In genomic region chr13:8886185-8886560, GRCm38 (mm10) we compare ENCODE assay signal across 8 mouse cellular contexts. TPM values are rescaled to one million over a fixed set of nuclear protein-coding genes. Genes with fewer than 3 reads are reported as not detected.
A peak's percentile ranks its signal among the peaks of the same experiment; 100 is the strongest.
DNase-seq lines count a peak whose midpoint lies in the region; ATAC-seq and TF ChIP-seq lines count a peak whose summit lies in the region.

No protein-coding gene starts in this region.

- H3K4me3 ChIP-seq in heart, embryonic 15.5 days, result peak overlapping the region; percentile 74
- H3K4me3 ChIP-seq in G1E (ENCODE audit: low read depth, low read length) (peak overlapping the region; percentile 82), macrophage (ENCODE audit: inconsistent target) (peak overlapping the region; percentile 96)
- H3K4me3 ChIP-seq in forebrain, postnatal 0 days (ENCODE audit: low read depth, low read length), result peak overlapping the region; percentile 82

- H3K4me2 ChIP-seq in heart, embryonic 15.5 days, result peak overlapping the region; percentile 78
- H3K4me2 ChIP-seq in forebrain, postnatal 0 days (ENCODE audit: low read depth), result peak overlapping the region; percentile 63

- no peak for DNase-seq in heart, adult 18-20 months
- no peak for DNase-seq in G1E (ENCODE audit: low spot score)
- DNase-seq in forebrain, postnatal 0 days, result no peak
- no peak for DNase-seq in ovary, postnatal 14 days (ENCODE audit: low spot score)
- no peak for DNase-seq in retina, embryonic 14.5 days (ENCODE audit: low spot score)

- H3K27ac ChIP-seq in heart, embryonic 15.5 days, result peak overlapping the region; percentile 90
- H3K27ac ChIP-seq in forebrain, postnatal 0 days (ENCODE audit: low read depth, low read length), result peak overlapping the region; percentile 77
- H3K27ac ChIP-seq in macrophage, result peak overlapping the region; percentile 95

- TF ChIP-seq CTCF in G1E (IDR thresholded peaks at IDR 0.05; ENCODE audit: low read depth, low read length), result no peak
- TF ChIP-seq CTCF in forebrain, postnatal 0 days (IDR thresholded peaks at IDR 0.05; ENCODE audit: low read depth), result no peak

- 3% methylated on average over 9 of the region's 9 CpGs for WGBS in heart, embryonic 15.5 days
- 2% methylated on average over 9 of the region's 9 CpGs for WGBS in forebrain, postnatal 0 days
- WGBS in macrophage (ENCODE audit: missing documents), result 5% methylated on average over 9 of the region's 9 CpGs

- ATAC-seq in heart, embryonic 15.5 days (replicated peaks; ENCODE audit: insufficient number of reproducible peaks, insufficient read depth, low FRiP score, low read depth), result no peak
- ATAC-seq in G1E (ENCODE audit: extremely low read depth, insufficient number of reproducible peaks, low FRiP score, poor library complexity, severe bottlenecking), result no peak
- ATAC-seq in forebrain, postnatal 0 days, result no peak
- ATAC-seq in inflammation-experienced regulatory T-cells, adult 6 months, result no peak

- H3K9me3 ChIP-seq in heart, embryonic 15.5 days (replicated peaks), result no peaks in the 10 kb centered on the region
- no peaks in the 10 kb centered on the region for H3K9me3 ChIP-seq in G1E (replicated peaks)
- no peaks in the 10 kb centered on the region for H3K9me3 ChIP-seq in forebrain, postnatal 0 days (ENCODE audit: low read length)

- no peaks in the 10 kb centered on the region for H3K27me3 ChIP-seq in heart, embryonic 15.5 days
- H3K27me3 ChIP-seq in G1E (ENCODE audit: insufficient read depth, low read length), result no peaks in the 10 kb centered on the region
- H3K27me3 ChIP-seq in forebrain, postnatal 0 days (ENCODE audit: insufficient read depth, low read length), result no peaks in the 10 kb centered on the region

- peaks cover 26% of the 10 kb centered on the region for H3K79me2 ChIP-seq in macrophage (ENCODE audit: inconsistent target)

- H3K4me1 ChIP-seq in heart, embryonic 15.5 days (replicated peaks), result peaks cover 4% of the 10 kb centered on the region
- peaks cover 24% of the 10 kb centered on the region for H3K4me1 ChIP-seq in G1E (ENCODE audit: insufficient read depth, low read depth, low read length)
- H3K4me1 ChIP-seq in forebrain, postnatal 0 days (ENCODE audit: insufficient read depth), result 0 out of 2 replicates have a peak, but pooled peaks cover 5% of the 10 kb centered on the region

- H3K36me3 ChIP-seq in heart, embryonic 15.5 days, result peaks cover 17% of the 10 kb centered on the region; the same call in 1 of the 2 replicates
- H3K36me3 ChIP-seq in G1E (replicated peaks), result peaks cover 24% of the 10 kb centered on the region
- H3K36me3 ChIP-seq in forebrain, postnatal 0 days (ENCODE audit: insufficient read depth), result peaks cover 17% of the 10 kb centered on the region
- H3K36me3 ChIP-seq in macrophage (ENCODE audit: inconsistent target), result no peaks in the 10 kb centered on the region

- peak overlapping the region; percentile 67 for H3K9ac ChIP-seq in heart, embryonic 15.5 days
- peak overlapping the region; percentile 38 for H3K9ac ChIP-seq in forebrain, postnatal 0 days

RNA-seq across cellular contexts. Expression of gene Idi1, which starts 0.9 kb away (rescaled TPM):
- polyA plus RNA-seq in heart, embryonic 15.5 days (2015; fragmentation: Nextera tagmentation; extraction: Ambion mirVana), result 38.2 and 49.3 TPM in 2 replicates
- total RNA-seq in heart, adult 18-20 months (2021), result 1 to 10 TPM; 4.8 to 5.8 TPM
- 575 and 668 TPM in 2 replicates for total RNA-seq in G1E (2014; fragmentation: Nextera tagmentation)
- total RNA-seq in G1E (2017), result 871 and 936 TPM in 2 replicates
- 24.5 and 27.6 TPM in 2 replicates for polyA plus RNA-seq in G1E (2012)
- 61.0 and 86.9 TPM in 2 replicates for total RNA-seq in forebrain, postnatal 0 days (2014; rRNA removed)
- 56.3 and 74.9 TPM in 2 replicates for polyA plus RNA-seq in forebrain, postnatal 0 days (2015; fragmentation: Nextera tagmentation; extraction: Ambion mirVana)
- total RNA-seq in macrophage (2018; cell fraction: chromatin; rRNA removed), result 10 to 100 TPM in 25 of 26 experiments, 1 to 10 TPM in 1; 5.3 to 36.8 (median 18.8) TPM
- total RNA-seq in macrophage (2018; cell fraction: cytosol; rRNA removed), result 10 to 100 TPM; 24.8 to 57.6 (median 35.9) TPM
- 100 to 1,000 TPM in 1 of 26 experiments, 10 to 100 TPM in 25; 17.0 to 108 (median 34.5) TPM for total RNA-seq in macrophage (2018; cell fraction: nucleus; rRNA removed)
- 16.6 to 78.3 TPM (median 44.0 TPM) in 3 replicates for polyA plus RNA-seq in macrophage (2018)
- polyA plus RNA-seq in inflammation-experienced regulatory T-cells, adult 6 months (2017; shearing (Covaris generic)), result 10 to 100 TPM; 23.3 to 55.0 (median 32.2) TPM

RNA-seq across cellular contexts. Expression of gene Wdr37, which starts 14.5 kb away (rescaled TPM):
- polyA plus RNA-seq in heart, embryonic 15.5 days (2015; fragmentation: Nextera tagmentation; extraction: Ambion mirVana), result 15.5 and 19.8 TPM in 2 replicates
- total RNA-seq in heart, adult 18-20 months (2021), result 10 to 100 TPM; 31.8 to 33.6 TPM
- total RNA-seq in G1E (2014; fragmentation: Nextera tagmentation), result 48.5 and 48.6 TPM in 2 replicates
- 45.1 and 55.5 TPM in 2 replicates for total RNA-seq in G1E (2017)
- 3.9 and 12.2 TPM in 2 replicates for polyA plus RNA-seq in G1E (2012)
- total RNA-seq in forebrain, postnatal 0 days (2014; rRNA removed), result 57.8 and 75.9 TPM in 2 replicates
- 25.7 and 32.5 TPM in 2 replicates for polyA plus RNA-seq in forebrain, postnatal 0 days (2015; fragmentation: Nextera tagmentation; extraction: Ambion mirVana)
- 100 to 1,000 TPM in 20 of 26 experiments, 10 to 100 TPM in 6; 79.2 to 231 (median 134) TPM for total RNA-seq in macrophage (2018; cell fraction: chromatin; rRNA removed)
- 10 to 100 TPM; 19.4 to 36.3 (median 23.0) TPM for total RNA-seq in macrophage (2018; cell fraction: cytosol; rRNA removed)
- total RNA-seq in macrophage (2018; cell fraction: nucleus; rRNA removed), result 100 to 1,000 TPM in 3 of 26 experiments, 10 to 100 TPM in 23; 47.4 to 203 (median 75.8) TPM
- polyA plus RNA-seq in macrophage (2018), result 9.9 to 17.1 TPM (median 17.1 TPM) in 3 replicates
- polyA plus RNA-seq in inflammation-experienced regulatory T-cells, adult 6 months (2017; shearing (Covaris generic)), result 10 to 100 TPM; 40.5 to 53.5 (median 41.2) TPM
